Mouse (Mus musculus) cerebellum, adult 11 months (tissue): ENCODE measurements around the gene Bola3.

Experiments
- DNase-seq: peaks from one replicate; pipeline ENCODE4 v3.0.0; 2022

The Bola3 gene

GRCm38 (mm10) chr6:83349274-83349958, 469 bp downstream of the Bola3 start:
- DNase-seq, result peak; percentile 92

DNA sequence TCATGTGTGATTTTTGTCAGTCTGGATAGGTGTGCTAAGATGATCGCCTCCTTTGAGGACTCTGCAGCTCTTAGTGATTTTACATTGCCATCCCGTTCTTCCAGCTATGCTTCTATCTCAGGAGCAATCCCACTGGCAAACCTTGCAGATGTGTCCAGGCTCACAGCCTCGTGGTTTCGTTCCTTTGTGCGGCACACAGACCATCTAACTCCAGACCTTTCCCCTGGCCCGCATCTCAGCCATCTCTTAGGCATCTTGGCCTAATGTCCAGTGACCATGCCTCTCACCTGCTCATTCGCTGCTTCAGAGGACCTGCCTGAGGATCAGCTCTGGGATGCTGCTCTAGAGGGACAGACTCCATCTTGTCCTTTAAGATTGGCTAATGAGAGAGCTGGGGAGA, 1.2 kb downstream of the Bola3 start:
- DNase-seq, result no peak

DNA sequence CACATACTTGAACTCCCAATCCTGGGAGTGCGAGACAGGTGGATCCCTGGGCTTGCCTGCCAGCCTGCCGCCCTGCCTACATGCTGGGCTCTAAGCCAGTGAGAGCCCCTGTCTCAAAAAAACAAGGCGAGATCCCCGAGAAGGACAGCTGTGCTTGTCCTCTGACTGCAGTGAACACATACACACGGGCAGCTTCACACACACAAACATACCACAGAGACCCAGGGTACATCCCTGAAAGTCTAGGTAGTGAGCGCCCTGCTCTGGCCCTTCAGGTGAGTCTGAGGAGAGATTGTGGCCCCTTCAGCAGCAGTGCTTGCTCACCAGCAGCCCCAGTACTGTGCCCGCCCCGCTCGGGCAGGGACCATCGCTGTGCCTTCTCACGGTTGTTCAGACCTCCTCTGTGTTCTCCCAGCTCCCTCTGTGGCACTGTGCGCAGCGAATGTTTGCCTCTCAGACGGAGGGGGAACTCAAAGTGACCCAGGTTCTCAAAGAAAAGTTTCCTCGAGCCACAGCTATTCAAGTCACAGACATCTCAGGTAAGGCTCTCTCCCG, 2.0 kb downstream of the Bola3 start:
- DNase-seq, result no peak

- DNase-seq, result no peak
Measured at GRCm38 (mm10) chr6:83351490-83352160, 2.7 kb downstream of the Bola3 start.

- DNase-seq, result peak; percentile 90
Measured at GRCm38 (mm10) chr6:83352666-83353410, 3.9 kb downstream of the Bola3 start.

DNA sequence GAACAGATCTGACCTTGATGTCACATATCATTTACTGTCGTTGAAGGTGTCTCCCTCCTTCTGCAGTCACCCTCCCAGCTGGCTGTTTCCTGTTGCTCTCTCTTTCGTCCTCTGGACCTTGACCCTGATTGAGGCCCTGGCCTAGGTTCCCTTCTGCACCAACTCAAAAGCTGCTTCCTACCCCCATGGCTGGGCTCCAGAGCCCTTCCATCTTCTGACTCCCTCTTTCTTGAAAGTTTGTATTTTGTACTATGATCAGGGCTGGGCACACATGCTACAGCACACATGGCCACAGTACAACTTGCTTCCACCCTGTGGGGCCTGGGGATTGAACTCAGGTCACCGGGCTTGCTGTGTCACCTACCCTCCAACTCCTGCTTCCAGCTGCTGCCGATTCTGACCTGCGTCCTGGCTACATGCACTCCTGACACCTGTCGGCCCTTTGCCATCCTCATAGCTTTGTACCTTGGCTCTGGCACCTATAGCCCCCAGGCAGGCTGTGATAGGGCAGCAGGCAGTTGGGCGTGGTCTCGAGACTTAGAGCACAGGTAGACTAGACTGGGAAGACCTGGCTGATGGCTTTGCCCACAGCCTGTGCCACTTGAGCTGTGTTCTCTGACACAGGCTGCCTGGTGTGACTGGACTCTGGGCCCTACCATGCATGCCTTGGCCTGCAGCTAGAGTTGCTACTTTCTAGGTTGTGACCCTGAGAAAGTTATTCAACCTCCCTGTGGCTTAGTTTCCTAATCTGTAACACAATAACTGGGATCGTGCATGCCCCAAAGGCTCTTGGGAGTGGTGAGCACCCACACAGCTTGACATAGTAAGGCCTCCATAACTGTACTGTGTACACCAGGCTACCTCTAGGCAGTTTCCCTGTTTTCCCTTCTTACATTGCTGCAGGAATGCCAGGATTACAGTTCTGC, 6.2 kb downstream of the Bola3 start:
- DNase-seq, result no peak

GRCm38 (mm10) chr6:83356569-83357138, 7.7 kb downstream of the Bola3 start:
- DNase-seq, result peak; percentile 85

DNA sequence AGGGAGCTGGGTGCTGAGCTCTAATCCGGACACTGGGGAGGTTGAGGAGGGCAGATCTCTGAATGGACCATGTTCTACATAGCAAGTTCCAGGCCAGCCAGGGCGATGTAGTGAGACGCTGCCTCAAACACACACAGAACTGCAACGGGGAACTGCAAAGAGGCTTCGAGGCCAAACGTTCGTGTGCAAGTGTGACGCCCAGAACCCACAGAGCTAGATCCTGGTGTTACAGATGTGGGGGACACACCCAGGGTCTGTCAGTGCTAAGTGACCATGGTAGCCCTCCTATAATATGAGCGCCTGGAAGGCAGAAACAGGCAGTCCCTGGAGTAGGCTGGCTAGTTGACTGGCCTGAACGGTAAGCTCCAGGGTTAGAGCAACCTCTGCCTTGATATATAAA, 8.5 kb downstream of the Bola3 start:
- DNase-seq, result no peak

DNA sequence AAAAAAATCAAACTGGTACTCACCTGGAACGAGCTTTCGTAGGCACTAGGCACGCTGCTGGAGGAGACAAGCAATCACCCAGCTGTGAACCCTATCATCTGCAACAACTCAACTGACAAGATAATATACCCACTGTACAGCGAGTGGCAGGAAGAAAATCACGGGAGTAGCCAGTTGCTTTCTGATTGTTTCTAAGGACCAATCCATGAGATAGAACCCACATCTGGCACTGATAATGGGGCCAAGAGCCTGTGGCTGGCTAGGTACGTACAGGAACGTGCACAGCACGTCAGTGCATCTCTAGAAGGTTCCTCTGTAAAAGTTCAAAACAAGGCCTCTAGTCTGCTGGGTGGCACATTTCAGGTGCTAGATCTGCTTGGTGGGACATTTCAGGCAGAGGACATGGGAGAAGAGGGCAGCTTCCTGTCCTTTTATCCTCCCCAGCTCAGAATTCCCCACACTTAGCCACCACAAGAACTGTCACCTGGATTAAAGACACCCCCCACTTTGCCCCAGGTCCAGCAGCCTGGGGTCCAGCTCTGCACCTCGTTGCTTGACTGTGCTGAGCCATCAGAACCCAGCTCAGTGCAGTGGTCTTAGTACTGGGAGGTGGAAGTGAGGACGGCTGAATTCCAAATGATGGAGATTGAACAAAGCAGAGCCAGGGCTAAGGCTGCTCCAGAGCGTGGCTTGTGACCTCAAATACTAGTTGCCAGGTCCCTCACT, 12.7 kb downstream of the Bola3 start:
- DNase-seq, result no peak

DNA sequence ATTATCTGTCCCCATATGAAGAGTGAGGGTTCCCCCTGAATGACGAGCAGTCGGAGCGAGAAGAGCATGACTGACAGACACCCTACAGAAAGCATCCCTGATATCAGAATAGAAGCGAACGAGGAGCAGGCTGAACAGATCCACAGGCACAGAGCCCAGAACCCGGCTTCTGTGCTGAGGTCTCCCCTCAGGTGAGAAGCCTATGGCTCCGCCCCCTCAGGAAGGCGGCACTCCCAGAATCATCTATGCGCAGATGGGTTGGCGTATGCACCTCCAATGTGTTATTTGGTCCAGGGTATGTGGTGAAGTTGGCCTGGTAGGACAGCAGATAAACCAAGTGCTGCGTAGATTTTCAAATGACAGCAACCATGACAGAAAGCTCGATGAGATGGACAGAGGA, 14.1 kb downstream of the Bola3 start:
- DNase-seq, result no peak

DNA sequence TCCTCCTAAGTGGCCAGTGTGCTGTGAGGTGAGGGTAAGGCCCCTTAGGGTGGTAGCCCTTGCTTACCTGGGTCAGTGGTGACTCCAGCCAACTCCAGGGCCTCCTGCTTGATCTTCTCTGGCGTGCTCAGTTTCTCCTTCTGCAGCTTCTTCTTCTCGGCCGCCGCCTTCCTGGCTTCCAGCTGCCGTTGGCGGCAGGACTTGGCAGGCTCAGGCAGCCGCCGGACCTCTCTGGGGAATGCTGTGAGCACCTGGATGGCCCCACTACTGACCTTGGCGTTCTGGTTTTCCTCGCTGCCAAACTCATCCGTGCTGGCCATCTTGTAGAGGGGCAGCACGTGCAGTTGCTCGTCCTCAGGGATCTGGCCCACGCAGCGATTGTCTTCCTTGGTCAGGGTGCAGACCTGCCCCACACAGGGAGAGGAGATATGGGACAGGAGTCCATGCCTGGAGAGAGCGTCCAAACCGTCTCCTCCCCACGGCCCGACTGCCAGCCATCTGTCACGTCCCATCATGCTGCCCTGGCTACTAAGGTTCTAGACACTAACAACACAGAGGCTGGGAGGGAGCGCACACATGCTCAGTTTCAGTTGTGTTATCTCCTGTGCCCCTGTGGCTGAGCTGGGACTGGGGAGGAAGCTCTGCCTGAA, 21.5 kb downstream of the Bola3 start:
- peak; percentile 63 for DNase-seq

DNA sequence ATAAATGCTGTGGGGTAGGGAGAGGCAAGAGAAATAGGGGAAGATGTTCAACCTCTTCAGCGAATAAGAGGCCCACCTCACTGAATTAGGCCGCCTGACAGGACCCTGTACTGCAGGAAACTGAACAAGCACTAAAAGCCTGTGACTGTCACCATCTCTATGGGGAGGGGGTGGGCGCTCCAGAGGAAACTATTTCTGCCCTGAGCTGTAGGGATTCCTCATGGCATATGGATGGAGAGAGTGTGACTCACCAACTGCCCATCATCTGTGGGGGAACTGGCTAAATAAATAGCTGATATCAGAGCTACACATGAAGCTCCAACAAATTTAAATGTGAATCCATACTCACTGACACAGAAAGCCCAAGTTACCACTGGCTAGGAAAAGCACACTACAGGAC, 22.4 kb downstream of the Bola3 start:
- DNase-seq, result no peak

DNA sequence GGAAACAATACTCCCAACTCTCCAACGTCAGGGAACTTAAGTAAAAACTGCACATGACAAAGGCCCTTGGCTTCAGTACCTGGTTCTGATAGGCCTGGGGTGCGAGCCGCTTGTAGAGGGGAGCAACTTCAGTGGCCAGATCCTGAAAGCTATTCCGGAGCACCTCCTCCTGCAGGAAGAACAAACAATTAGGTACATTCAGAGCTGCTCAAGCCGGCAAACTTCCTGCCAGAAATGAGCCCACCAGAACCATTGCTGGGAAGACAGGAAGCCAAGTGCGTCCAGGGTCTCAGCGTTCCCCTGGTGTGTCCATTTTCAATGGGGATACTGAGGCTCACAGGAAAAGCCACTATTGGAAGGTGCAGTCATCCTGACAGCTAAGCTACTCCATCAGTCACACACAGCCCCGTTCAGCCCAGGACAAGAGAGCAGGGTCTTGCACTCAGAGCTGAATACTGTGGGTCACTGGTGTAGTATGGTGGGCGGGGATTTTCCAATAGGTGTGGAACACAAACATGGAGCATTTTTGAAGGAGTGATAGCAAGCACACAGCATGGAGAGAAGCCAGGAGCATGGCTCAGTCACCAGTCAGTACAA, 24.9 kb downstream of the Bola3 start:
- DNase-seq, result no peak

GRCm38 (mm10) chr6:83381510-83382491, 32.9 kb downstream of the Bola3 start:
- DNase-seq, result no peak

DNA sequence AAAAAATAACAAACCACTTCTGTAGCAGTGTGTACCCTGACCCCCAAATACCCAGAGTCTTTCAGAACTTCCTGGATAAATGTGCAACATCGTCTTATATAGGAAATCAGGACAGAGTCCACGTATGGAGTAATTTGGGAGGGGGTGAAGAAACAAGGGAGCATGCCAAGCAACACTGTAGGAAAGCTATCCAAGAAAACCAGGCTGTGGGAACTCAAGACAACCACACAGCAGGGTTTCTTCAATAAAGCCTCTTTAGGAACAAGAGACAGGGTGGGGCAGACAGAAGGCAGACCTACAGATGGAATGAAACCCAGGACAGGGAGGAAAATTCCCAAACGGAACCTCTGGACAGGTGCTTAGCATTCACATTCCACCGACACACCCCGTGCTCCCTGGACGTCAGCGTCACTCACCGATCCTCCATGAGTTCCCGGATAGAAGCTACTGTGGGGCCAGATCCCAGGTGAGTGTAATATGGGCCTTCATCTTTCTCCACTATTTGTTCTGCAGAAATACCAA, 36.7 kb downstream of the Bola3 start:
- DNase-seq, result no peak

- no peak for DNase-seq
Measured at GRCm38 (mm10) chr6:83392166-83392780, 43.3 kb downstream of the Bola3 start.

- DNase-seq, result no peak
Measured at GRCm38 (mm10) chr6:83394122-83394521, 45.2 kb downstream of the Bola3 start.

- no peak for DNase-seq
Measured at GRCm38 (mm10) chr6:83395544-83396229, 46.7 kb downstream of the Bola3 start.
